Mouse (Mus musculus) E14TG2a.4 (cell line): ENCODE results near the gene Commd7.

Experiments
- CTCF ChIP-seq: conservative IDR thresholded peaks from 2 replicates; pipeline ENCODE4 v1.5.1; 2014; ENCODE audit warnings: low read length
- NANOG ChIP-seq: IDR thresholded peaks from 2 replicates; pipeline ENCODE4 v1.6.1; 2014; ENCODE audit warnings: borderline replicate concordance, low read length, mixed read lengths

DNA sequence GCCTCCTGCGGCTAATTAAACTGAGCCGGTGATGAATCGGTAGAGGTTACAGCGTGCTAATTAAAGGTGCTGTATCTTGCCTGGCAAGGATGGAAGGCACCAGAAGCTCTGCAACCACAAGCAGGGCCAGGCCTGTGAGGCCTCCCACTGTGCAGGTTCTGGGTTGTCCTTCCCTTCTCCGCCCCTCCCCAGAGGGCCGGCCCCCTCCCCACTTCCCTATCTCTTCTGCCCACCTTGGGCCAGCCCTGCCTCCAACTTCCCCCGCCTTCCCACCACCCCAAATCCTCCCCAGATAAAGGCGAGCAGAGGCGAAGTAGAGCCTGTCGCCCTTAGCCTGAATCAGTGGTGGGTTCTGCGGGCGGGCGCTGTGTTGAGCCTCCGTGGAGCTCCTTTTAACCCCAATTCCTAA lies 48.9 kb downstream of the Commd7 start:
- TF ChIP-seq NANOG (no peak), CTCF (no peak)
